Mouse (Mus musculus) spleen, adult 18-20 months (tissue): ENCODE measurements around the gene C2cd4b.

Experiments
- DNase-seq, 2 experiments: peaks; one replicate each; pipeline ENCODE4 v3.0.0; 2022; ENCODE audit warnings: mixed read lengths in 2 of 2

C2cd4b gene

GRCm38 (mm10) chr9:67778553-67778952 lies 19.3 kb downstream of the C2cd4b start:
- no peak for DNase-seq

DNA sequence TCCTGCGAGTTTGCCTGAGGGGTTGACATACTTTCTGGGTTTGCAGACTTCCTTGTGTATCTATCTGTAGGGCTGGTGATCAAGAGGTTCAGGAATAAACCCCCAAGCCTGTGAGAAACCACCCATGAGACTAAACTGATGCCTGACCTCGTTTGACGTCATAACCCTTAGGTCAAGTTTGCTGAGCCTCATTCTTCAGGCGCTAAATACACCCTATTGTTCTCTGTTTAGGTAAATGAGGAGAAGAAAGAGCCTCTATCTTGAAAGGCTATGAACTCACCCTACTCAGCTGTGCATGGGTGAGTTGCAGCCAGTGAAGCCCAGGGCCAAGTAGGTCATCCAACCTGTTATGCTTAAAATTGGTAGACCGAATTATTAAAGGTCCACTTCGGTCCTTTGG lies 23.5 kb downstream of the C2cd4b start:
- no peak for DNase-seq

DNA sequence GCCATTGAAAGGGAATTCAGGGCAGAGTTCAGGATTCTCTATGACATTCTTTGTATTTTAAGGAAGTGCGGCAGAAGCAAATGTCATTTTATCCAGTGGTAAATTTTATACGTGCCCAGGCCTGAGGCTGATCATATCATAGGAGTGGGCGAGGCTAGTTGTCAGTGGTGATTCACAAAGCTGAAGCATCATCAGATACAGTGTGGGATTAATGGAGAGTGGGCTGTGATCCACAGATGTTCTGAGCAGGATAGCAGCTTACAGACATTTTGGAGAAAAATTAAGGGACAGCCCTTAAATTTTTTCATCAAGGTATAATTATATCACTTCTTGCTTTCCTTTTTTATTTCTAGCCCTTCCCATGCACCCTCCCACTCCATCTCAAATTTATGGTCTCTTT lies 24.2 kb downstream of the C2cd4b start:
- DNase-seq, result no peak

- no peak for DNase-seq
These were observed 24.7 kb downstream of the C2cd4b start for GRCm38 (mm10) chr9:67783925-67784324.

GRCm38 (mm10) chr9:67786311-67786710 lies 27.1 kb downstream of the C2cd4b start:
- DNase-seq, result no peak

DNA sequence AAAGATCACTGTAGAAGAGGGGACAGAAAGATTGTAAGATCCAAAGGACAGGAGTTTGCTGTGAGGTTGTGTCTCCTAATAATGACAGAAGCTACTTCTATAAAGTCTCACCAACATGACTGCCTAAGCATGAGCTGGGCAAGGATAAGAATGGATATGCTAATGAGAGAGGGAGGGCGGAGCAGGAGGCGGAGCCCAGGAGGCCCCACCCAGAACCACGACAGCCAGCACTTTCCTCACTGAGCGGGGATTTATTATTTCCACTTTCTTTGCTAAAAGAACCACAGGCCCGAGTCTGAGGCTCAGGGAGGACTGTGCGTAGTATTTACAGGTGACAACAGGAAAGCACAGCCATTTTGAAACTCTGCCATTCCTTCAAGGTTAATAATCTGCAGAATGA lies 28.4 kb downstream of the C2cd4b start:
- DNase-seq, result no peak

DNA sequence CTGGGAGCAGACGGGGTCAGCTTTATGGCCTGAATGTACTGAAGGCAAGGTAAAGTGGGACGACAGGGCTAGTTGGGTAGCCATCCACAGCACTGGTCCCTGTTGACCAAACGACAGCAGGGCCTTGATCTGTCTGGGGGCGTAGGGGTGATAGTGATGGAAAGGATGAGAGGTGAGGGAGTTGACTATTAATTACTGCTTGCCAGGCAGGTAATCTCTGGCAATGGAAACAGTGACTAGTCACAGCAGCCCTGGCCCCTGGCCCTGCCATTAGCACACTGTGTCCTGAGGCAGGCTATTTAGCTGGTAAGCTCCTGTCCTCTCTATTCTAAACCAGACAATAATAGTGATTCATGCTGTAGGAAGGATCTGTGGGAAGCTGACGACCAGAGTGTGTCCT lies 33.2 kb downstream of the C2cd4b start:
- no peak for DNase-seq

GRCm38 (mm10) chr9:67793501-67793900 lies 34.3 kb downstream of the C2cd4b start:
- no peak for DNase-seq

- no peak for DNase-seq
These were observed 35.0 kb downstream of the C2cd4b start for GRCm38 (mm10) chr9:67794216-67794615.

GRCm38 (mm10) chr9:67794668-67795067 lies 35.4 kb downstream of the C2cd4b start:
- no peak for DNase-seq

DNA sequence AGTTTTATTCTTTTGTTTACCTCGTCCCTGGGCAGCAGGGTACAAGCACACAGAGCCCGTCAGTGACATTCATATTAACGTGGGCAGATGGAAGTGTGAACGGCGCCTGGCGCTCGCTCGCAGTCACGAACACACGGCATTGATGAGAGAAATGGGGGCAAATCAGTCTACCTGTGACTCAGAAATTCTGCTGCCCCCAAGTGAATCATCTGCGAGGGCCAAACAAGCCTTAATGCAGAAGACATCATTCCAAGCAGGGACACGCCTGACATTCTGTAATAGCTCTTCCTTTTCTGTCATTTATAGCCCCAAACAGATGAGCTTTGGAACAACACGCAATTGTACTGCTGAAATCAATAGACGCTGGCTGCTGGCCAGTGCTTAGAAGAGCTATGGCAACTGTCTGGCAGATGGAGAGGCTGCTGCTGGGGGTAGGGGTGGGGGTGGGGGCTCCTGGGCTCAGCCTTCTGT lies 36.0 kb downstream of the C2cd4b start:
- DNase-seq, result no peak

- DNase-seq, result no peak
These were observed 40.0 kb downstream of the C2cd4b start for GRCm38 (mm10) chr9:67799078-67799819.

- peak in 1 of 2 experiments; percentile 52 for DNase-seq
These were observed 43.0 kb downstream of the C2cd4b start for GRCm38 (mm10) chr9:67802241-67802640.

GRCm38 (mm10) chr9:67807000-67807399 lies 47.8 kb downstream of the C2cd4b start:
- no peak for DNase-seq

DNA sequence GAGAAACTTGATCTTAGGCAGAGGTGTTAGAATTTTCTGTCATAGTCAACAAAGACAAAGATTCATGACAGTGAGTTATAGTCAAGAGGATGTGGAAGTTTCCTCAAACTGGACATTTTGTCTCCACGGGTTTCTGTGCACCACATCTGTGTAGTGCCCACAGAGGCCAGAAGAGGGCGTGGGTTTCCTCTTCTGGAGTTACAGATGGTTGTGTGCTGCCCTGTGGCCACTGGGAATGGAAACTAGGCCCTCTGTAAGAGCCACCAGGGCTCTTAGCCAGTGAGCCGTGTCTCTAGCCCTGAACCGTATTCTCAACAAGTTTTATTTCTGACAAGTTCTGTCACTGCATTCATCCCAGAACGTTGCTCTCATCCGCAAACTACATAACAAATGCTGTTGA lies 51.3 kb downstream of the C2cd4b start:
- DNase-seq, result no peak
